Comparison of ENCODE assay signal across 23 mouse cellular contexts in genomic region chr6:125984050-125984449, GRCm38 (mm10).
"Had no signal": no experiment of that assay in that cellular context is flagged by ENCODE, and none has a peak within 500 bp of the region (broad histone marks: within the 10 kb centered on the region; RNA-seq: fewer than 3 reads in every experiment).

No protein-coding gene starts in this region.

- DNase-seq: gastrocnemius, adult 2 months; gastrocnemius, postnatal 10 days; gastrocnemius, postnatal 25 days; heart, adult 18-20 months; heart, postnatal 10 days; kidney, adult 18-20 months; kidney, adult 8-10 months; kidney, postnatal 10 days; kidney, postnatal 25 days; kidney, postnatal 4 days had no signal

- H3K9me3 ChIP-seq: heart, embryonic 10.5 days; heart, embryonic 12.5 days; hindbrain, embryonic 12.5 days; intestine, embryonic 15.5 days; limb, embryonic 10.5 days; limb, embryonic 12.5 days had no signal

- H3K27ac ChIP-seq: gastrocnemius, adult 2 months; heart, embryonic 10.5 days; hindbrain, embryonic 12.5 days; hindbrain, embryonic 14.5 days; intestine, embryonic 15.5 days; layer of hippocampus, adult 2 months; left cerebral cortex, adult 2 months; limb, embryonic 10.5 days; limb, embryonic 12.5 days had no signal

- H3K4me1 ChIP-seq: heart, embryonic 12.5 days; hindbrain, embryonic 12.5 days; intestine, embryonic 15.5 days; limb, embryonic 10.5 days; limb, embryonic 12.5 days had no signal

- H3K4me3 ChIP-seq: gastrocnemius, adult 2 months; heart, embryonic 10.5 days; heart, embryonic 12.5 days; hindbrain, embryonic 12.5 days; intestine, embryonic 15.5 days; layer of hippocampus, adult 2 months; left cerebral cortex, adult 2 months; limb, embryonic 10.5 days; limb, embryonic 12.5 days had no signal

- H3K4me2 ChIP-seq: heart, embryonic 12.5 days; hindbrain, embryonic 12.5 days; hindbrain, embryonic 14.5 days; intestine, embryonic 15.5 days; limb, embryonic 12.5 days had no signal

- H3K27me3 ChIP-seq: hindbrain, embryonic 12.5 days; intestine, embryonic 15.5 days; limb, embryonic 12.5 days had no signal

- ATAC-seq: forebrain, embryonic 16.5 days; hindbrain, embryonic 16.5 days; inflammation-experienced regulatory T-cells, adult 6 months; intestine, embryonic 15.5 days; intestine, postnatal 0 days had no signal

- H3K9ac ChIP-seq: heart, embryonic 12.5 days; hindbrain, embryonic 12.5 days; hindbrain, embryonic 14.5 days; intestine, embryonic 15.5 days; limb, embryonic 12.5 days had no signal

- H3K36me3 ChIP-seq: heart, embryonic 10.5 days; heart, embryonic 12.5 days; hindbrain, embryonic 12.5 days; intestine, embryonic 15.5 days; limb, embryonic 10.5 days; limb, embryonic 12.5 days had no signal
